Mouse (Mus musculus): ENCODE measurements around the gene Nphs1.
"Not testable (repeated sequence)": the region's sequence is repeated elsewhere in the genome, so short reads cannot be mapped to it uniquely, and the experiment has no call there.

The Nphs1 gene

DNA sequence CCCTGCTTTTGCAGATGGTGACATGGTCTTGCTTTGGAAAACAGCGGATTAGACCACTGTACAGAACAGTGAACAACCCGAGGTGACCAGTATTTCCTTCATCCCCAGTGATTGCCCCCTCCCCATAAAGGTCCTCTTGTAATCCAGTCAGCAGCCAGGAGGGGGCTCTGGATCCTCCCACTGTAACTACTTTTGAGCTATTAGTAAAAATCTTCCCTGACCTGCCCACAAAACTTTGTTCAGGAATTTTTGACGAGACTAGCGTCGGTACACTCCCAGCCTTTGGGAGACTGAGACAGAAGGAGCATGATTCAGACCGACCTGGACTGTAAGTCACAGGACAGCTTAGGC is 32.8 kb downstream of the Nphs1 start:
- DNase-seq (ENCODE audit: low spot score), result no peak

GRCm38 (mm10) chr7:30492765-30493164 is 34.6 kb downstream of the Nphs1 start:
- peak; percentile 82 for DNase-seq (ENCODE audit: low spot score)

DNA sequence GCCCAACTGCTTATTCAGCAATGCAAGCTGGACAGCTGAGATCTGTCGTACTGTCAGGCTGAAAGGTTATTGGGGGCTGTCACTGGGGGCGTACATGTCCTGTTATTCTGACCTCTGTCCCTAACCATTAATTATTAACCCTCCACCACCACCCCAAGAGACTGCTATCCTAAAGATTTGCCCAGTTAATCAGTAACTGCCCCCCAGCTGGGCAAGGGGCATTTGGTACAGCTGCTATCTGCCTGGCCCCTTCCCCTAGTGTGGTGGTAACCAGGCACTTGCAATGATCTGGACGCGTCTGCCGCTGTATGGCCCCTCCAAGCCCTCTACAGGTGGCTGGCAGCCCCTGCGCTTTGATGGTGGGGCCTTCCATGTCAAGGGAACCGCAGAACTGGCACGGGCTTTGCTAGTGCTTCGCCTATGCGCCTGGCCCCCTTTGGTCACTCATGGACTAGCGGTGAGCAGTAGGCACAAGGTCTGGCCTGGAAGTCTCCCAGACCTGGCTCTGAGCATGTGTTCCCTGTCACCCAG is 35.4 kb downstream of the Nphs1 start, which contains the start of gene Prodh2:
Gene Prodh2 (plus strand): TSS at position 222 of the 531 bp plus-strand sequence.
- DNase-seq (ENCODE audit: low spot score), result no peak

DNA sequence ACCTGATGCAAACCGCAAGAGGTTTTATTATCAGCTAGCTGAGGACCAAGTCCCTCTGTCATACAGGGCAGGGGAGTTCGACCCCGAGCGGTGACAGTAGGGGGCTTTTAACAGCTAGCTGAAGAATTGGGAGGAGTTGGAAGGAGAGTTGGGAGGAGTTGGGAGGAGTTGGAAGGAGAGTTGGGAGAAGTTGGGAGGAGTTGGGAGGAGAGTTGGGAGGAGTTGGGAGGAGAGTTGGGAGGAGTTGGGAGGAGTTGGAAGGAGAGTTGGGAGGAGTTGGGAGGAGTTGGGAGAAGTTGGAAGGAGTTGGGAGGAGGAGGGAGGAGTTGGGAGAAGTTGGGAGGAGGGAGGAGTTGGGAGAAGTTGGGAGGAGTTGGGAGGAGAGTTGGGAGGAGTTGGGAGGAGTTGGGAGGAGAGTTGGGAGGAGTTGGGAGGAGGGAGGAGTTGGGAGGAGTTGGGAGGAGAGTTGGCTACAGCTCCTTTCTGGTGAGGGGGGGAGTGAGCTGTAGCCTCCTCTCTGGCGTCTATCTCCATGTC is 37.5 kb downstream of the Nphs1 start:
- DNase-seq (ENCODE audit: low spot score), result not testable (repeated sequence)

- DNase-seq (ENCODE audit: low spot score), result not testable (repeated sequence)
These were observed 43.0 kb downstream of the Nphs1 start for GRCm38 (mm10) chr7:30501159-30501558.

DNA sequence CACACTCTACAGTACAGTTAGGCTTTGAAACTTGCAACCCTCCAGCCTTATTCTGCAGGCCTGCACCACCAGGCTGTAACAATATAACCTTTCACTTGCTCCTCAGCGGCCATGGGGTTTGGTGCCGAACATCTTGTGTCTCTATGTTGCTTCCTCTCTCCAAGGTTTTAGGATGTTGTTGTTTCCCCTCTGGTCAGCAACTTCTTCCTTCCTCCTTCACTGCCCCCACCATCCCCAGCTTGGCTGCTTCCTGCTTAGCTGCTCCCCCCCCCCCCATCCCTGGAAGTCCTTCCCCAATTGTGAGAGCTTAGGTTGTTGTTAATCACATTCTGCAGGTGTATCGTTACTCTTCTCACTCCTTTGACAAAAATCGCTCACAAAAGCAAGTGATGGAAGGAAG is 49.9 kb downstream of the Nphs1 start:
- DNase-seq (ENCODE audit: low spot score), result no peak

GRCm38 (mm10) chr7:30515003-30515760 is 57.1 kb downstream of the Nphs1 start:
- DNase-seq (ENCODE audit: low spot score), result no peak

DNA sequence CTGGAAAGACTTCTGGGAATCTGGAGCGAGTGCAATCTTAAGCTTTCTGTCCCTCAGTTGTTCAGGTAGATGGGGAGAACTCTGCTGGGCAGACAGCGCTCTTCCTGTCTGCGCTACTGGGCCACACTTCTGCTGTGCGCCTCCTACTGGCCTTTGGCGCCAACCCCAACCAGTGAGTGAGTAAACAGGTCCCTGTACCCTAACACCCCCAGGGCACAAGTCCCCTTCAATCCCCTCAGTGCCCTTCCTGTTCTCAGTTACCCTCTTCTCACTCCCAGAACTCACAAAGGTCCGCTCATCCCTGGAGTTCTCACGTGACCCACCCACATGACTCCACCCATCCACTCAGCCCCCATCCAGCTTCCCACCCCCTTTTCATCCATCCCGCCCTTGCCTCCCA is 60.2 kb downstream of the Nphs1 start:
- DNase-seq (ENCODE audit: low spot score), result no peak

GRCm38 (mm10) chr7:30520396-30520795 is 62.3 kb downstream of the Nphs1 start:
- DNase-seq (ENCODE audit: low spot score), result no peak

GRCm38 (mm10) chr7:30520856-30521255 is 62.7 kb downstream of the Nphs1 start:
- no peak for DNase-seq (ENCODE audit: low spot score)

GRCm38 (mm10) chr7:30522871-30523270 is 64.8 kb downstream of the Nphs1 start:
- DNase-seq (ENCODE audit: low spot score), result no peak

DNA sequence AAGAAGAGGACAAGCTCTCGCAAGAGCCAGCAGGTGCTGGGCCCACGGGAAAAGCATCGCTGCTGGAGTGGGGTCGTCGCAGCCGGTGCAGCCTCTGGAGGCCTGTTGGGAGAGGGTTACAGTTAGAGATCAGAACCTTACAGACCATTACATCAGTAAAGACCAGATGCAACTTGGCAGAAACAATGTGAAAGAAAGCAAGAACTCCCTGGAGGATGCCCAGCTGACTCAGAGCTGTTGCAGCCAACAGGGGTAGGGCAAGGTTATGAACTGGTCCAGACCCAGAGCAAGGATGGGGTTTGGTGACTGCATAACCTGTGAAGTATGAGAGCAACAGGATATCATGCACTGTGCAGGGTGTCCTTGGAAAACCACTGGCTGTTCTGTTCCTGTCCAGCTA is 66.4 kb downstream of the Nphs1 start:
- DNase-seq (ENCODE audit: low spot score), result no peak

- DNase-seq (ENCODE audit: low spot score), result no peak
These were observed 67.8 kb downstream of the Nphs1 start for GRCm38 (mm10) chr7:30525954-30526353.

DNA sequence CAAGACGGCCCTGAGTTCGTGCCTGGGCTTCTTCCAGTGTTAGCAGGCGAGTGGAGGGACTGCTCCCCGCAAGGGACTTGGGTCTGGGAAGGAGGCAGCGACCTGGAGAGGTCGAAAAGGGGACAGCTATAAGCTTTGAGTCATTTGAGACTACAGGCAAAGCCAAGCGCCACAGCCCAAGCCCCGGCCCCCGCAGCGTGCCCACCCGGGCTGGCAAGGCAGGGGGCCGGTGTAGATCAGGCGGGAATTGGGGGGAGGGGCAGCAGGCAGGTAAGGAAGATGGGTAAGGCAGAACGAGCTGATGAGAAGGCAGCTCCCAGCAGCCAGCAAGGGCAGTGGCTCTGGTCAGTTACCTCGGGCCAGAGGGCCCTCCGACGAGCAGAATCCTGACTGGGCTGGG is 68.3 kb downstream of the Nphs1 start:
- no peak for DNase-seq (ENCODE audit: low spot score)

- no peak for DNase-seq (ENCODE audit: low spot score)
These were observed 68.9 kb downstream of the Nphs1 start for GRCm38 (mm10) chr7:30526981-30527380.

DNA sequence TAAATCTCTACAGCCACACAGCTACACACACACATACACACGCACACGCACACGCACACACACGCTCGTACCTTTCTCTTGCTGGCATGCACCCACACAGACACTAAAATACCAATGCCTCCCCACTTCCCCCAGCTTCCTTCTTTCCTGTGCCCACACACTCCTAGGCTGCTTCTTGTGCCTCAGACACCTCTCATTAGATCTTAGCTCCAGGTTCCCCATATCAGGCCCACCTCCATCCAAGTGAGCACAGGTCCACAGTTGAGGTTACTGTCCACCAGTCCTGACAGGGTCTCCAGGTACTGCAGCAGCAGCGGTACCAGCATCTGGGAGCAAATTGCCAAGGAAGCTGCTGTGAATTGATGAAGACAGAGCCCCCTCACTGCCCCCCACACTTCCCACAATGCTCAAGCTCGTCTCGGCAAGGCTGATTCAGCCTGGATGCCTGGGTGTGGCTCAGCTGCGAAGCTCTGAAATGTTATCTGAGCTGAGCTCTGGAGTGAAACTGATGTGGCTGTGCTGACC is 73.2 kb downstream of the Nphs1 start:
- DNase-seq (ENCODE audit: low spot score), result no peak

DNA sequence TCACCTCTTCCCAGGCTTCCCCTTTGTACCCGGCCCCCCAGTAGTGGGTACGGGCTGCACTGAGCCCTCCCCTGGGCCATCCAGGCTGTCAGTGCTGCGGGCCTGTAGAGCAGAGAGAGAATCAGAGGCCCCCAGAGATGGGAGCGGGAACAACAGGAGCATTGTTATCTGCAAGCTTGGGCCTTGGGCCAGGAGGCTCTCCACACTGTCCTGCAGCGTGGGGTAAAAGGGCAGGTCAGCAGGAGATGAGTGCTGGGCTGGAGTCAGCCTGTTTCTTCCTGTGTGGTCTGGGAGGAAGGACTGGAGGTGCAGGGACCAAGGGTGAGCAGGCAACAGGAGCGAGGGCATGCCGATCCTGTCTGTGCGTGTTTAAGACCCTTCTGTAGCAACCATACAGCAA is 74.8 kb downstream of the Nphs1 start:
- no peak for DNase-seq (ENCODE audit: low spot score)

DNA sequence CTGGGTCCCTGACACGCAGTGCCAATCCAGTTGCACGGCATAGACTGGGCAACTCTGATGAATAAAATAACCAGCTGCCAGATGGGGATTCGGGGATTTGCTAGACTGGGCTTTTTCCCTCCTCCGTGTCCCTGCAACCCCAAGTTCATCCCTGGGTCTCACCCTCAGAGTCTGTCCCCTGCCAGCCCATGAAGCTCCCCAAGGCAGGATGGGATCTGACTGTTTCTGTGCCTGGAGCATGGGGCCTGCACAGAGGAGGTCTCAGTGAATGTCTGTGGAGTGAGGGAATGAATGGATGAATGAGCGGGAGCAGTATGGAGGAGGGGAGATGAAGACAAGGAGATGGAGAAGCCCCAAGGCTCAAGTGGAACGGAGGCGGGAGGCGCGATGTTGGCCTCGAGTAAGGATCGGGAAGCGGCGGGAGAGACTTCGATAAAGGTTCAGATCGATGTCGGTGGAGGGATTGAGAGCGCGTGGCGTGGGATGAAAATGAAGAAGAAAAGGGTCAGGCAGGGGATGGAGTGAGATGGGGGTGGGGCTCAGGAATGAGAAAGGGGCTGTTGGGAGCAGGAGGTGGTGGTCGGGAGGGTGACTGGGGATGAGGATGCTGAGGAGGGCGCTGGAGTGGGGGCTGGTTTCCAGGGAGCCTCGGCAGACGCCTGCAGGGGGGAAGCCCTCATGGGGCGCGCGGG is 76.0 kb downstream of the Nphs1 start:
- no peak for DNase-seq (ENCODE audit: low spot score)

DNA sequence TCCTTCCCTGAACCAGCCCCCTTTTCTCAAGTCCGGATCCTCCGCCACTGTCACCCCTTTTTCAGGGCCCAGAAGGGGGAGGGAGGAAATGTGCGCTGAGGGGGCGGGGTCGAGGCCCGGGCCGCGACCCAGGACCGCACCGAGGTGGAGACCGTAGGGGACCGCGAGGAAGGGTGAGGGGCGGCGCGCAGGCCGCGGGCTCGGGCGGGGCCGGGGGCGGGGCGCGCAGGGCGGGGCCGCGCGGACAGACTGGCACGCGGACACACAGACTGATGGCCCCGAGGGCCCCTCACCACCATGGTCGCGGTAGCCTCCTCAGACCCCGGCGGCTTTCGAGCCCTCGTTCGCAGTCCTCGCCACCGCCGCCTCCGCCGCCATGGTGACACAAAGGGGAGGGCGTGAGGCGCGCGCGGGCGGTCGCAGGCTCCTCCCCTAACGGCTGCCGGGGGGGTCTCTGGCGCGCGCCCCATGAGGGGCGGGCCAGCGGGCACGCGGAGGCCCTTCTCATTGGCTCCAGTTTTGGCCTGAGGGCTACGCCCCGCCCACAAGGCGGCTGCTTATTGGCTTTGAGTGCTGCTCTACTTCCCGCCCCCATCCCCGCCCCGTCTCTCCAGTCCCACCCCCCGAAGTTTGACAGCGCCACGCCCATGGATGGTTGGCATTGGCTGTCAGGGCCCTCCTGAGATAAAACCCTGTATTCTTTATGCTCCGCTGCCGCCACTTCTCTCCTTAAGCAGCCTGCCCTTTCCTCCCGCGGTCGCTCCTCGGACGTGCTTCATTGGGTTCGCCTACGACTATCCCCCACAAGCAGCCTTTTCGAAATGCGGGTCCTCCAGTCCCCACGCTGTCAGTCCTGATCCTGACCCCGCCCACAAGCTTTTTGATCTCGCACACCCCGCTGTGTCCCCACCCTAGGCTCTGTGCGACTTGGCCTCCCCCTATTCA is 76.8 kb downstream of the Nphs1 start, which contains the start of gene Arhgap33:
Gene Arhgap33 (minus strand): TSS at position 428 of the 945 bp plus-strand sequence.
- DNase-seq (ENCODE audit: low spot score), result peak; percentile 95
